Mouse (Mus musculus) erythroblast, embryonic 14.5 days (primary cell): ENCODE measurements around the gene Orm2.

ENCODE experiments used
- GATA1 ChIP-seq: IDR thresholded peaks from 2 replicates; pipeline ENCODE4 v1.6.1; 2012; ENCODE audit warnings: low read length, inconsistent platforms, mixed read lengths
- TAL1 ChIP-seq: IDR thresholded peaks from 3 replicates; pipeline ENCODE4 v1.6.1; 2012; ENCODE audit warnings: low read length, inconsistent platforms, mixed read lengths

DNA sequence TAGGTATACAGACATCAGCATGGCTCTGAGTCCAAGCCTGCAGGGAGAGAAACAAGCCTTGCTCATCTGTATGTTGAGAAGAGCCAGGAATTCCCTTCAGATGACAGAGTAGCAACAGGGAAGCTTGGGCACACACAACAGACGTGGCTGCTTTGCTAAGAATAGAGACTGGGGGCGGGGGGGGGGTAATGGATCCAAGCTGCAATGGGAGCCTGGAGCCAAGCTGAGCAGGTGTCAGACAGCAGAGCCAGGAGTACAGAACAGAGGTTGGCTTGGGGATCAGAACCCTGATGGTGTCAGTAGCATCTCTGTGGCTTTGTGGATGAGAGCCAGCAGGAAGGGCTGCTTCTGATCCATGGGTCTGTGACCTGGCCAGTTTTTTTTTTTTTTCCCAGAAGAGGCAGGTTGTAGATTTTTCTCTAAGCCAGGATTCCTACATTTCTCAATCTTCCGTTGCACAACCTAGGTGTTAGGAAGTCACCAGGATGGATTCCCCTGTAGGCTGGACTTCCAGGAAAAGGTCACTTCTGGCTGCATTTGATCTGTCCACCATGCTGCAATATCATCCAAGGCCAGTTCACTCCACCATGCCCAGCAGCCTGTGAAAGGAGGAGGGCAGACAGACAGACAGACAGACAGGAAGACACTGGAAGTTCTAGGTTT is 23.7 kb upstream of the Orm2 start:
- no peak for TF ChIP-seq GATA1
- TF ChIP-seq TAL1, result no peak
